Mouse (Mus musculus): ENCODE measurements at regions not wholly inside any gene's neighbourhood (a gene's known extent, or its start where the extent isn't known, plus 50 kb on each side); places are given as distances from the start of the nearest gene placed in this dataset.

DNA sequence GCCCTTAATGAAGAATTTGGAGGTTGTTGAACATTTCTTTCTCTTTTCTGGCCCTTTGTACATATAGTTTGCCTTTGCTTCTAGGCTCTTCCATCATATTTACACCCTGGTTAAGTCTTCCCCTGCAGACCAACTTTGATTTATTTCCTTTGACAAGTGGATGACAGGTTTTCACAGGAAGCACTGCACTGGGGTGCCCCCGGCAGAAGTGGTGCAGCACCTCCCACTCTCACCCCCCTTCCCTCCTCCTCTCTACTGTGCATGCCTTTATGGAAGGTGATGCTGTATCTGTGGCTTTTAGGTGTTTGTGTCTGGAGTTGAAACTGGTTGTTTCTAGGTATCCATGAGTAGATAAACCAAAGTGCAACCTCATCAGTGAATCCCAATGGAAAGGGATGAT is 518.2 kb upstream of the Nr5a2 start:
- H3K36me3 ChIP-seq (replicated peaks), result no peaks in the 10 kb centered on the region
- no peak overlapping the region for H3K27ac ChIP-seq (replicated peaks)
- WGBS (ENCODE audit: insufficient replicate concordance), result 13% methylated on average over 1 of the region's 1 CpGs
- no peaks in the 10 kb centered on the region for H3K9me3 ChIP-seq (replicated peaks)
- H3K4me2 ChIP-seq, result no peak overlapping the region
- H3K4me1 ChIP-seq (replicated peaks), result no peaks in the 10 kb centered on the region
- no peak overlapping the region for H3K9ac ChIP-seq
- ATAC-seq (ENCODE audit: insufficient read depth), result no peak
- H3K27me3 ChIP-seq, result no peaks in the 10 kb centered on the region
- no peak overlapping the region for H3K4me3 ChIP-seq (replicated peaks)

GRCm38 (mm10) chr1:137477239-137477638 is 517.0 kb upstream of the Nr5a2 start:
- Histone ChIP-seq H3K4me2 (no peak overlapping the region), H3K27me3 (no peaks in the 10 kb centered on the region), H3K4me3 (replicated peaks) (no peak overlapping the region), H3K27ac (replicated peaks) (no peak overlapping the region), H3K9ac (no peak overlapping the region), H3K9me3 (replicated peaks) (no peaks in the 10 kb centered on the region), H3K36me3 (replicated peaks) (no peaks in the 10 kb centered on the region), H3K4me1 (replicated peaks) (no peaks in the 10 kb centered on the region)
- no peak for ATAC-seq (ENCODE audit: insufficient read depth)
- WGBS (ENCODE audit: insufficient replicate concordance), result 30% methylated on average over 3 of the region's 3 CpGs

- no peak overlapping the region for H3K27ac ChIP-seq (replicated peaks)
- H3K4me3 ChIP-seq (replicated peaks), result no peak overlapping the region
- WGBS (ENCODE audit: insufficient replicate concordance), result 55% methylated on average over 4 of the region's 4 CpGs
- H3K36me3 ChIP-seq (replicated peaks), result no peaks in the 10 kb centered on the region
- H3K4me1 ChIP-seq (replicated peaks), result no peaks in the 10 kb centered on the region
- H3K27me3 ChIP-seq, result no peaks in the 10 kb centered on the region
- H3K9me3 ChIP-seq (replicated peaks), result no peaks in the 10 kb centered on the region
- H3K4me2 ChIP-seq, result no peak overlapping the region
- H3K9ac ChIP-seq, result no peak overlapping the region
- ATAC-seq (ENCODE audit: insufficient read depth), result no peak
These were observed 514.6 kb upstream of the Nr5a2 start for GRCm38 (mm10) chr1:137474858-137475257.

DNA sequence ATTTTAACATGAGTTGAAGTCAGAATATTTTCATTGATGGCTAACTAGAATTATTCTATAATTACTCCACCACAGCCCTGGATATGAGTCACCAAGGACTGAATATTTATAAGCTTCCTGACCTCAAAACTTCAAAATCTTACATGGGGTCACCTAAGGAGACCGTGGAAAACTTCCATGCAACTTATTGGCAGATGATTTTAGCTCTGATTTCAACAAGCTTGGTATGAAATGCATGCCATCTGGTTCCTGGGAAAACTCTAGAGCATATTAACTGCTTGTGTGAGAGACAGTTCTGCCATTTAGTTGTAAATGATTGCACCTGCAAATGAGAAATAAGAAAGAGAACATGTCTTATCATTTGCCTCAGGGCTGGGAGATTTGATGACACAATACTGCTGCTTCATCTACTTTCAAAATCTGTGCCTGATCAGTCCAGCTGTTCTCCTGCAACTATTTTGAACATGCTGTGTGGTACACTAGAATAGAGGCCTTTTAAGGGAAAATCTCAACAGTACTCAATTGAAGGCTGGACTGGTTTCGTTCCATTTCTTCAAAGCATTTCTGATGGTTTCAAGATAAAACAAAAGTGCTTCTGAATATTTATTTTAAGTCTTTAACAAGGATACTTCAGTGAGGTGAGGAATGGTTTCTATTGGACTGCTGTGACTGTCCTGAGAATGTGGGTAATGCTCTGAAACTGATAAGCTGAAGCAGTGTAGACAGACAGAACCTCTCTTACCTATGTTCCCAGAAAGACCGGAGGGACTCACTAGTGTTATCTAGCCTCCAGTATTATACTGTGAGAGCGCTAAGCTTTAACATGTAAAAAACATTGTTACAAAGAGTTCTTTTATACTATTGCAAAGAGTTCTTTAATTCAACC is 513.8 kb upstream of the Nr5a2 start:
- no peak overlapping the region for H3K4me3 ChIP-seq (replicated peaks)
- no peak overlapping the region for H3K27ac ChIP-seq (replicated peaks)
- no peaks in the 10 kb centered on the region for H3K9me3 ChIP-seq (replicated peaks)
- no peaks in the 10 kb centered on the region for H3K27me3 ChIP-seq
- no peak overlapping the region for H3K4me2 ChIP-seq
- H3K4me1 ChIP-seq (replicated peaks), result no peaks in the 10 kb centered on the region
- 64% methylated on average over 4 of the region's 4 CpGs for WGBS (ENCODE audit: insufficient replicate concordance)
- H3K9ac ChIP-seq, result no peak overlapping the region
- no peak for ATAC-seq (ENCODE audit: insufficient read depth)
- no peaks in the 10 kb centered on the region for H3K36me3 ChIP-seq (replicated peaks)

DNA sequence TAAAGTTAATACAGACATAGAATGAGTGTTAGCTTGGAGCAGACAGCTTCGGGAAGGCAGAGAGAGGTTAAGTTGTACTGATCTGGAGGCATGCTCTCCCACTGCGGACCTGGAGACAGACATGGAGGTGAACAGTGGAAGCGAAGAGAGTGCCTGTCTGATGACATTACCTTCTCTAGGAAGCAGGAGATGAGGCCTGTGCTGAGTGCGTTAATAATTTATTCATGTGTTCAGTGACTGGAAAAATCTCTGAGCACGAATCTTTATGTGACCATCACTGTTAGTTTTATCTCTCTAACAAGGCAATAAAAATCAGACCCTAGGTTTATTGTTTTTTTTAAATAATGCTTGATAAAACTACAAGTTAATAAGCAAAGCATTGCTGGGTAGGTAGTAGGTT is 504.7 kb upstream of the Nr5a2 start:
- Histone ChIP-seq H3K27ac (replicated peaks) (no peak overlapping the region), H3K27me3 (no peaks in the 10 kb centered on the region), H3K4me1 (replicated peaks) (no peaks in the 10 kb centered on the region), H3K4me2 (no peak overlapping the region), H3K36me3 (replicated peaks) (no peaks in the 10 kb centered on the region), H3K9ac (no peak overlapping the region), H3K9me3 (replicated peaks) (no peaks in the 10 kb centered on the region), H3K4me3 (replicated peaks) (no peak overlapping the region)
- ATAC-seq (ENCODE audit: insufficient read depth), result no peak
- WGBS (ENCODE audit: insufficient replicate concordance), result 70% methylated on average over 5 of the region's 5 CpGs

DNA sequence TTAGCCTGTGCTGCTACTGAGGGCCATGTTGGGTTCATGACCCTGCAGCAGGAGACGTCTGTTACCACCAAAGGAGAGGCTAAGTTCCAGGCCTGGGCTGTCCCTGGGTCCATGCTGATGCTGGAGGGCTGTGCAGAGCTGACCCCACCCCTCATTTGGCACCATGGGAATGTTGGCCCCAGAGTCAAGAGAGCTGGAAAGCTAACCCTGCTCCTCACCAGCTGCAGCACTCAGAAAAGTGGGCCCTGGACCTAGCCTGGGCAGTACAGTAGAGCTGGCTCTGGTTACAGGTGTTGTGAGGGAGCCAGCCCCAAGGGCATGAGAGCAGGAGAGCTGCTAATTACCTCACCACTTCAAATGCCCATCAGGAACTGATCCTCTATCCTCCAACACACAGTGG is 500.9 kb upstream of the Nr5a2 start:
- H3K27ac ChIP-seq (replicated peaks), result no peak overlapping the region
- no peak overlapping the region for H3K9ac ChIP-seq
- H3K27me3 ChIP-seq, result no peaks in the 10 kb centered on the region
- no peak overlapping the region for H3K4me3 ChIP-seq (replicated peaks)
- H3K4me2 ChIP-seq, result no peak overlapping the region
- no peaks in the 10 kb centered on the region for H3K4me1 ChIP-seq (replicated peaks)
- H3K9me3 ChIP-seq (replicated peaks), result no peaks in the 10 kb centered on the region
- ATAC-seq (ENCODE audit: insufficient read depth), result no peak
- 47% methylated on average over 1 of the region's 1 CpGs for WGBS (ENCODE audit: insufficient replicate concordance)
- H3K36me3 ChIP-seq (replicated peaks), result no peaks in the 10 kb centered on the region

DNA sequence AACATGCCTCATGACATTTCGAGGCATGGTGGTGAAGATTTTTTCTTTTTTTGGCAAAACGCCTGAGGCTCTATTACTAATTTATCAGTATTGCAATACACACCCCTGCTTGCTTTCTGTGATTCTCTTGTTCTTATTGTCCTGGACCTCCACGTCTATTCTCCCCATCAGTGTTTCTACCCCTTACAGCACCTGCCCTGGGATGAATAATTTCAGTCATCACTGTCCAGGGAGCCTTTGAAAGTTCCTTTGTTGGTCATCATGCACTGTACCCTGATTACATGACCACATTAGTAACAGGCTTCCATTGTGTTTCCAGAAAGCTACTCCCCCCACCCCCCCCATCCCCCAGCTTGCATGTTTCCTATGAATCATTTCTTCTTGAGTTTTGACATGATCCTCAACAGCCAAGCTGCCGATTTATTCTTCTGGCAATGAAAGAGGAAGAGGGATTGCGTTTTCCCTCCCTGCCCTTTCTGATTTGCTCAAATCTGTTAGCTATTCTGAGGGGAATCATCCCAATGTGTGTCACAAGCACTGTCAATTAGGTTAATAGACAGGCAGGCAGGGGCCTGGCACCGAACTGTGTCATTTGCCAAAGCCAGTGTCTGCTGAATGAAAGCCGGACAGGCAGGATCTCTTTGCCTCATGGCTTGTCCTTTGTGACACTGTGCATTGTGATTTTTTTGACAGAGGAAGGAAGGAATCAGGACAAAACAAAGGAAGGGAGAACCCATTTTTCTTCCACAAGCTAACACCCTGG is 493.4 kb upstream of the Nr5a2 start:
- H3K4me2 ChIP-seq, result no peak overlapping the region
- no peak overlapping the region for H3K27ac ChIP-seq (replicated peaks)
- ATAC-seq (ENCODE audit: insufficient read depth), result no peak
- no peaks in the 10 kb centered on the region for H3K4me1 ChIP-seq (replicated peaks)
- no peak overlapping the region for H3K4me3 ChIP-seq (replicated peaks)
- WGBS (ENCODE audit: insufficient replicate concordance), result 50% methylated on average over 7 of the region's 7 CpGs
- no peak overlapping the region for H3K9ac ChIP-seq
- no peaks in the 10 kb centered on the region for H3K36me3 ChIP-seq (replicated peaks)
- H3K9me3 ChIP-seq (replicated peaks), result no peaks in the 10 kb centered on the region
- H3K27me3 ChIP-seq, result no peaks in the 10 kb centered on the region

DNA sequence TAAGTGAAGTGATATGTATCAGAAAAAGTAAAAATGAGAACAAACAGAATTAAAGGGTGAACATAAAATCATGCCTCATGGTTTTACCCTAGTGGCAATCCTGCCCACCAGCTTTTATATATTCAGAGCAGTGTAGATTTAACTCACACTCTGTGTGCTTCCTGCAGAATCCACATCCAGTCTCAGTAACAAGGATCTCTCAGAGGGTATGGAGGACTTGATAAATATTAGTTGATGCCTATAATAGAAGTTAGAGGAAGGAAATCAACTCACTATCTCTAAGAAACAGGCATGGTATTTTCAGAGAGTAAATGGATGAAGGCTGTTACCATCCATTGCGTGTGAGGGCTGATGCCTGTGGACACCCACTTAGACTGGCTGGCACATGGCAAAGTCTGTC is 492.5 kb upstream of the Nr5a2 start:
- H3K4me1 ChIP-seq (replicated peaks), result no peaks in the 10 kb centered on the region
- H3K4me3 ChIP-seq (replicated peaks), result no peak overlapping the region
- H3K36me3 ChIP-seq (replicated peaks), result no peaks in the 10 kb centered on the region
- H3K9ac ChIP-seq, result no peak overlapping the region
- no peaks in the 10 kb centered on the region for H3K9me3 ChIP-seq (replicated peaks)
- ATAC-seq (ENCODE audit: insufficient read depth), result no peak
- WGBS (ENCODE audit: insufficient replicate concordance), result 27% methylated on average over 1 of the region's 1 CpGs
- H3K27ac ChIP-seq (replicated peaks), result no peak overlapping the region
- H3K4me2 ChIP-seq, result no peak overlapping the region
- no peaks in the 10 kb centered on the region for H3K27me3 ChIP-seq

DNA sequence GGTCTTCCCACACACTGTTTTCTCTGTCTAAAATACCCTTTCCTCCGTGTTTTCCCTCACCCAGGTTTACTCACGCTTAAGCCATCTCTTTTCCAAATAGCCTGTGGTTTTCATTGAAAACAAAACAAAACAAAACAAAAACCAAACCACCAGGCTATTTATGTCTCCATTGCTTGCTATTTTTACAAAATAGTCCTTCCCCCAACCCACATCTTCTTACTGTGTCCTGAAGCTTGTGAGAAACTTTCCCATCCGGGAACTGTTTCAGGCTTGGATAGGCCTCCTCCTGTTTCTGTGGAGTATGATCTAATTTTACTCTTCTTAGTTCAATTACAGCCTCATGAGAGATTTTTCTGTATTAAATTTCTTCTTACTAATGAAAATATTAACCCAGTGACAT is 486.2 kb upstream of the Nr5a2 start:
- no peaks in the 10 kb centered on the region for H3K4me1 ChIP-seq (replicated peaks)
- H3K9ac ChIP-seq, result no peak overlapping the region
- no peak overlapping the region for H3K4me3 ChIP-seq (replicated peaks)
- no peak for ATAC-seq (ENCODE audit: insufficient read depth)
- H3K36me3 ChIP-seq (replicated peaks), result no peaks in the 10 kb centered on the region
- H3K27me3 ChIP-seq, result no peaks in the 10 kb centered on the region
- no peak overlapping the region for H3K4me2 ChIP-seq
- H3K27ac ChIP-seq (replicated peaks), result no peak overlapping the region
- no peaks in the 10 kb centered on the region for H3K9me3 ChIP-seq (replicated peaks)
- 55% methylated on average over 3 of the region's 3 CpGs for WGBS (ENCODE audit: insufficient replicate concordance)

DNA sequence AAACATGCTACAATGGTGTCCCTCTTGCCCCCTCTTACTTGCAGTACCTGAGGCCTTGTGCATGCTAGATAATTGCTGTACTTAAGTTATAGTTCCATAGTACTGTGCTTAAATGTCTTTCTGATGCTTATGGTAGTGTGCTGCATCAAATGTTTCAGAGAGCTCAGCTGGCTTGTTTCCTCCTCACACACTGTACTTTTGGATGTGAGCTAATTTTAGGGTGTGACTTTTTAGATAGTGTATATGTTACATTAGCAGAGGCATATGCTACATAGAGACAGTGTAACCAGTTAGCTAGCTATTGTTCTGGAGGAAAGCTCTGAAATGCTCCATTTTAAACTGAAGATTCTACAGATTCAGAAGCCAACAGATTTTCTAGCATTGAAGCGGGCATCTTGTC is 467.9 kb upstream of the Nr5a2 start:
- no peak for ATAC-seq (ENCODE audit: insufficient read depth)

GRCm38 (mm10) chr1:137418388-137418787 is 458.1 kb upstream of the Nr5a2 start:
- H3K9ac ChIP-seq, result no peak overlapping the region
- H3K4me3 ChIP-seq (replicated peaks), result no peak overlapping the region
- no peak overlapping the region for H3K4me2 ChIP-seq
- H3K27ac ChIP-seq (replicated peaks), result no peak overlapping the region
- no peaks in the 10 kb centered on the region for H3K9me3 ChIP-seq (replicated peaks)
- no peaks in the 10 kb centered on the region for H3K36me3 ChIP-seq (replicated peaks)
- H3K4me1 ChIP-seq (replicated peaks), result no peaks in the 10 kb centered on the region
- H3K27me3 ChIP-seq, result no peaks in the 10 kb centered on the region
- WGBS (ENCODE audit: insufficient replicate concordance), result 60% methylated on average over 3 of the region's 3 CpGs
- ATAC-seq (ENCODE audit: insufficient read depth), result no peak

More for the DNA sequence above, 467.9 kb upstream of the Nr5a2 start:
- Histone ChIP-seq H3K4me3 (replicated peaks) (no peak overlapping the region), H3K9ac (no peak overlapping the region), H3K9me3 (replicated peaks) (no peaks in the 10 kb centered on the region), H3K27ac (replicated peaks) (no peak overlapping the region), H3K27me3 (no peaks in the 10 kb centered on the region), H3K36me3 (replicated peaks) (no peaks in the 10 kb centered on the region), H3K4me1 (replicated peaks) (no peaks in the 10 kb centered on the region), H3K4me2 (no peak overlapping the region)
- 61% methylated on average over 1 of the region's 1 CpGs for WGBS (ENCODE audit: insufficient replicate concordance)
